In genomic region chr12:116600054-116600453, GRCm38 (mm10) we compare ENCODE assay signal across 13 mouse cellular contexts.
DNase-seq lines count a peak whose midpoint lies in the region; ATAC-seq and TF ChIP-seq lines count a peak whose summit lies in the region.
"Had no signal": no experiment of that assay in that cellular context is flagged by ENCODE, and none has a peak within 500 bp of the region (broad histone marks: within the 10 kb centered on the region; RNA-seq: fewer than 3 reads in every experiment).

No protein-coding gene starts in this region.

- peak overlapping the region; percentile 54; the same call in 1 of the 2 replicates for H3K27ac ChIP-seq in forebrain, embryonic 12.5 days
- peak overlapping the region; percentile 77 for H3K27ac ChIP-seq in forebrain, embryonic 16.5 days (ENCODE audit: low read length)
- peak overlapping the region; percentile 79 for H3K27ac ChIP-seq in hindbrain, postnatal 0 days
- H3K27ac ChIP-seq in neural tube, embryonic 12.5 days: no peak overlapping the region

- no peaks in the 10 kb centered on the region for H3K9me3 ChIP-seq in forebrain, embryonic 12.5 days
- H3K9me3 ChIP-seq in forebrain, embryonic 16.5 days (ENCODE audit: control insufficient read depth, low read length): no peaks in the 10 kb centered on the region
- no peaks in the 10 kb centered on the region for H3K9me3 ChIP-seq in hindbrain, postnatal 0 days (ENCODE audit: low read length)
- no peaks in the 10 kb centered on the region for H3K9me3 ChIP-seq in neural tube, embryonic 12.5 days

- no peaks in the 10 kb centered on the region for H3K36me3 ChIP-seq in forebrain, embryonic 12.5 days (replicated peaks)
- no peaks in the 10 kb centered on the region for H3K36me3 ChIP-seq in forebrain, embryonic 16.5 days (ENCODE audit: control insufficient read depth, insufficient read depth)
- H3K36me3 ChIP-seq in hindbrain, postnatal 0 days (ENCODE audit: insufficient read depth, low read length): no peaks in the 10 kb centered on the region
- no peaks in the 10 kb centered on the region for H3K36me3 ChIP-seq in neural tube, embryonic 12.5 days
- H3K36me3 ChIP-seq: G1E had no signal

- no peak for TF ChIP-seq CTCF in hindbrain, postnatal 0 days (IDR thresholded peaks at IDR 0.05; ENCODE audit: low read depth)

- H3K4me2 ChIP-seq in forebrain, embryonic 12.5 days: no peak overlapping the region
- no peak overlapping the region for H3K4me2 ChIP-seq in forebrain, embryonic 16.5 days (ENCODE audit: low read length)
- no peak overlapping the region for H3K4me2 ChIP-seq in hindbrain, postnatal 0 days (ENCODE audit: low read depth, low read length)
- H3K4me2 ChIP-seq in neural tube, embryonic 12.5 days (replicated peaks): no peak overlapping the region

- peaks cover 31% of the 10 kb centered on the region for H3K4me1 ChIP-seq in forebrain, embryonic 12.5 days
- peaks cover 22% of the 10 kb centered on the region for H3K4me1 ChIP-seq in forebrain, embryonic 16.5 days (replicated peaks; ENCODE audit: control insufficient read depth, insufficient read depth, low read length)
- H3K4me1 ChIP-seq in hindbrain, postnatal 0 days (ENCODE audit: insufficient read depth, low read length): peaks cover 24% of the 10 kb centered on the region
- peaks cover 19% of the 10 kb centered on the region for H3K4me1 ChIP-seq in neural tube, embryonic 12.5 days

- 73% methylated on average over 6 of the region's 6 CpGs for WGBS in forebrain, embryonic 12.5 days
- WGBS in forebrain, embryonic 16.5 days: 64% methylated on average over 6 of the region's 6 CpGs
- 25% methylated on average over 6 of the region's 6 CpGs for WGBS in hindbrain, postnatal 0 days
- 46% methylated on average over 6 of the region's 6 CpGs for WGBS in neural tube, embryonic 12.5 days

- DNase-seq in hindbrain, postnatal 0 days (ENCODE audit: low spot score): peak; percentile 36
- no peak for DNase-seq in thymus, postnatal 25 days
- DNase-seq in ovary, adult 18-20 months (ENCODE audit: low spot score): no peak
- no peak for DNase-seq in T-cell, adult 2 months (ENCODE audit: low spot score)
- DNase-seq: adrenal gland, postnatal 10 days; cerebellum, adult 9-10 months; heart, adult 18-20 months; liver; lung, adult 18-20 months had no signal

- no peak overlapping the region for H3K9ac ChIP-seq in forebrain, embryonic 12.5 days
- H3K9ac ChIP-seq in forebrain, embryonic 16.5 days (replicated peaks; ENCODE audit: low read depth, low read length): no peak overlapping the region
- H3K9ac ChIP-seq in hindbrain, postnatal 0 days (replicated peaks; ENCODE audit: low read length): no peak overlapping the region
- H3K9ac ChIP-seq in neural tube, embryonic 12.5 days: no peak overlapping the region

- no peak overlapping the region for H3K4me3 ChIP-seq in forebrain, embryonic 12.5 days (replicated peaks)
- no peak overlapping the region for H3K4me3 ChIP-seq in forebrain, embryonic 16.5 days (replicated peaks; ENCODE audit: low read length)
- H3K4me3 ChIP-seq in hindbrain, postnatal 0 days (ENCODE audit: low read length): no peak overlapping the region
- H3K4me3 ChIP-seq in neural tube, embryonic 12.5 days: no peak overlapping the region

- H3K27me3 ChIP-seq in forebrain, embryonic 12.5 days: no peaks in the 10 kb centered on the region
- H3K27me3 ChIP-seq in forebrain, embryonic 16.5 days (replicated peaks; ENCODE audit: control insufficient read depth, insufficient read depth, low read length): no peaks in the 10 kb centered on the region
- H3K27me3 ChIP-seq in hindbrain, postnatal 0 days (ENCODE audit: insufficient read depth, low read length): no peaks in the 10 kb centered on the region
- no peaks in the 10 kb centered on the region for H3K27me3 ChIP-seq in neural tube, embryonic 12.5 days (replicated peaks)

- ATAC-seq in forebrain, embryonic 12.5 days (ENCODE audit: low FRiP score): peak; percentile 51
- peak; percentile 49 for ATAC-seq in forebrain, embryonic 16.5 days
- ATAC-seq in hindbrain, postnatal 0 days: peak; percentile 62
- ATAC-seq in neural tube, embryonic 12.5 days (ENCODE audit: low FRiP score, low read depth): peak; percentile 70
